Mouse (Mus musculus): ENCODE results near the gene Gm49358.

DNA sequence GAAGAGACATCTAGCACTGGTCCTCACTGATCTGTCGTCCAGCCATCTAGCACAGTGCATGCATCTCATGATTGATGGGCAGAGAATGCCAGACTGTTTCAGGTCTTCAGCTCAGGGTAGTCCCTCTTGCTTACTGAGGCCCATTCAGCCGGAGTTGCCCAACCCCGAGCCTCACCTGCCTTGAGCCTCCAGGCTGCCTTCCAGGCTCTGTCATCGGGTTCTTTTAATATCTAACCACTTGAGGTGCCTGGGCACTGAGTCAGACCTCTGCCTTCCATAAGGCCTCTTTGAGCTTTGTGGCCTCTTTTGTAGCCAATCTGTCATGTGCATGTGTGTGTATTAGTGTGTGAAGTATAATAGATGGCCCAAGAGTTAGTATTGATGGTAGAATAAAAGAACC is 85.7 kb downstream of the Gm49358 start:
- TF ChIP-seq CTCF (IDR thresholded peaks at IDR 0.05; ENCODE audit: low read depth), result no peak
- no peak for TF ChIP-seq EP300 (optimal IDR thresholded peaks at IDR 0.05)

All from stomach, postnatal 0 days (tissue).